Mouse (Mus musculus): ENCODE data around the gene Ahr. TPM values are rescaled to one million over a fixed set of nuclear protein-coding genes. Genes with fewer than 3 reads are reported as not detected.

The Ahr gene
- 2.3 TPM for polyA plus RNA-seq (2012; fragmentation: generic; extraction: Trizol)
- long read RNA-seq, experiment 1, partial matches to known transcripts: 2 of 6 reads
- long read RNA-seq, experiment 1, other reads (novel, unspliced or antisense): 4 of 6 reads
- long read RNA-seq, experiment 2, full-length matches to known transcripts: 11 of 19 reads
- long read RNA-seq, experiment 2, partial matches to known transcripts: 8 of 19 reads
- long read RNA-seq, experiment 2, other reads (novel, unspliced or antisense): 0 of 19 reads

GRCm38 (mm10) chr12:35534754-35535236 is at the start of gene Ahr:
Ahr (minus strand) TSS chr12:35535038.
- Histone ChIP-seq H3K27me3 (ENCODE audit: control insufficient read depth, insufficient read depth, insufficient read length) (no peaks in the 10 kb centered on the region), H3K4me3 (ENCODE audit: insufficient read depth, poor library complexity, severe bottlenecking) (peak within 1 kb of the TSS; percentile 63), H3K79me2 (ENCODE audit: control insufficient read depth, insufficient read depth) (peaks cover 51% of the 10 kb centered on the region), H3ac (ENCODE audit: control insufficient read depth, insufficient read length, low read depth) (peak within 1 kb of the TSS; percentile 88), H3K36me3 (ENCODE audit: control insufficient read depth, insufficient read depth) (peaks cover 1% of the 10 kb centered on the region), H3K79me3 (ENCODE audit: low read depth) (peaks cover 35% of the 10 kb centered on the region)
- no peak for TF ChIP-seq MYOG (IDR thresholded peaks at IDR 0.05; ENCODE audit: control insufficient read depth, extremely low read depth, insufficient read length)
- TF ChIP-seq MYOD1 (IDR thresholded peaks at IDR 0.05; ENCODE audit: control insufficient read depth, insufficient read length, low read depth): no peak
- TF ChIP-seq MAX (IDR thresholded peaks at IDR 0.05): peak; percentile 13
- TF ChIP-seq USF1 (IDR thresholded peaks at IDR 0.05; ENCODE audit: low read depth): peak; percentile 82
- no peak for TF ChIP-seq CTCF (IDR thresholded peaks at IDR 0.05; ENCODE audit: control insufficient read depth, insufficient read depth, insufficient read length)
- no peak for TF ChIP-seq CEBPB (IDR thresholded peaks at IDR 0.05; ENCODE audit: low read depth)
- TF ChIP-seq FOSL1 (IDR thresholded peaks at IDR 0.05; ENCODE audit: insufficient read depth, low read length, poor library complexity, severe bottlenecking): no peak

- H3ac ChIP-seq (ENCODE audit: control insufficient read depth, insufficient read length, low read depth): no peak overlapping the region
- no peaks in the 10 kb centered on the region for H3K79me2 ChIP-seq (ENCODE audit: control insufficient read depth, insufficient read depth)
- H3K27me3 ChIP-seq (ENCODE audit: control insufficient read depth, insufficient read depth, insufficient read length): no peaks in the 10 kb centered on the region
- H3K4me3 ChIP-seq (ENCODE audit: insufficient read depth, poor library complexity, severe bottlenecking): no peak overlapping the region
- H3K79me3 ChIP-seq (ENCODE audit: low read depth): no peaks in the 10 kb centered on the region
- no peaks in the 10 kb centered on the region for H3K36me3 ChIP-seq (ENCODE audit: control insufficient read depth, insufficient read depth)
- TF ChIP-seq CTCF (IDR thresholded peaks at IDR 0.05; ENCODE audit: control insufficient read depth, insufficient read depth, insufficient read length): no peak
- TF ChIP-seq MYOD1 (IDR thresholded peaks at IDR 0.05; ENCODE audit: control insufficient read depth, insufficient read length, low read depth): no peak
- no peak for TF ChIP-seq MAX (IDR thresholded peaks at IDR 0.05)
- TF ChIP-seq FOSL1 (IDR thresholded peaks at IDR 0.05; ENCODE audit: insufficient read depth, low read length, poor library complexity, severe bottlenecking): no peak
- no peak for TF ChIP-seq CEBPB (IDR thresholded peaks at IDR 0.05; ENCODE audit: low read depth)
- no peak for TF ChIP-seq MYOG (IDR thresholded peaks at IDR 0.05; ENCODE audit: control insufficient read depth, extremely low read depth, insufficient read length)
- no peak for TF ChIP-seq USF1 (IDR thresholded peaks at IDR 0.05; ENCODE audit: low read depth)
These were observed 44.0 kb upstream of the Ahr start for GRCm38 (mm10) chr12:35578826-35579225.

GRCm38 (mm10) chr12:35576107-35576506 is 41.3 kb upstream of the Ahr start:
- Histone ChIP-seq H3K27me3 (ENCODE audit: control insufficient read depth, insufficient read depth, insufficient read length) (no peaks in the 10 kb centered on the region), H3K4me3 (ENCODE audit: insufficient read depth, poor library complexity, severe bottlenecking) (no peak overlapping the region), H3K79me3 (ENCODE audit: low read depth) (no peaks in the 10 kb centered on the region), H3K36me3 (ENCODE audit: control insufficient read depth, insufficient read depth) (no peaks in the 10 kb centered on the region), H3ac (ENCODE audit: control insufficient read depth, insufficient read length, low read depth) (no peak overlapping the region), H3K79me2 (ENCODE audit: control insufficient read depth, insufficient read depth) (no peaks in the 10 kb centered on the region)
- TF ChIP-seq MYOD1 (IDR thresholded peaks at IDR 0.05; ENCODE audit: control insufficient read depth, insufficient read length, low read depth): no peak
- TF ChIP-seq MYOG (IDR thresholded peaks at IDR 0.05; ENCODE audit: control insufficient read depth, extremely low read depth, insufficient read length): no peak
- TF ChIP-seq CTCF (IDR thresholded peaks at IDR 0.05; ENCODE audit: control insufficient read depth, insufficient read depth, insufficient read length): no peak
- no peak for TF ChIP-seq CEBPB (IDR thresholded peaks at IDR 0.05; ENCODE audit: low read depth)
- no peak for TF ChIP-seq USF1 (IDR thresholded peaks at IDR 0.05; ENCODE audit: low read depth)
- no peak for TF ChIP-seq MAX (IDR thresholded peaks at IDR 0.05)
- no peak for TF ChIP-seq FOSL1 (IDR thresholded peaks at IDR 0.05; ENCODE audit: insufficient read depth, low read length, poor library complexity, severe bottlenecking)

- Histone ChIP-seq H3K4me3 (ENCODE audit: insufficient read depth, poor library complexity, severe bottlenecking) (no peak overlapping the region), H3K79me3 (ENCODE audit: low read depth) (no peaks in the 10 kb centered on the region), H3K27me3 (ENCODE audit: control insufficient read depth, insufficient read depth, insufficient read length) (no peaks in the 10 kb centered on the region), H3K79me2 (ENCODE audit: control insufficient read depth, insufficient read depth) (no peaks in the 10 kb centered on the region), H3K36me3 (ENCODE audit: control insufficient read depth, insufficient read depth) (no peaks in the 10 kb centered on the region), H3ac (ENCODE audit: control insufficient read depth, insufficient read length, low read depth) (no peak overlapping the region)
- TF ChIP-seq USF1 (IDR thresholded peaks at IDR 0.05; ENCODE audit: low read depth): no peak
- TF ChIP-seq FOSL1 (IDR thresholded peaks at IDR 0.05; ENCODE audit: insufficient read depth, low read length, poor library complexity, severe bottlenecking): no peak
These were observed 38.9 kb upstream of the Ahr start for GRCm38 (mm10) chr12:35573713-35574112.

GRCm38 (mm10) chr12:35562826-35563225 is 28.0 kb upstream of the Ahr start:
- Histone ChIP-seq H3K27me3 (ENCODE audit: control insufficient read depth, insufficient read depth, insufficient read length) (no peaks in the 10 kb centered on the region), H3K79me3 (ENCODE audit: low read depth) (no peaks in the 10 kb centered on the region), H3K4me3 (ENCODE audit: insufficient read depth, poor library complexity, severe bottlenecking) (no peak overlapping the region), H3K36me3 (ENCODE audit: control insufficient read depth, insufficient read depth) (no peaks in the 10 kb centered on the region), H3ac (ENCODE audit: control insufficient read depth, insufficient read length, low read depth) (no peak overlapping the region), H3K79me2 (ENCODE audit: control insufficient read depth, insufficient read depth) (no peaks in the 10 kb centered on the region)
- peak; percentile 26 for TF ChIP-seq FOSL1 (IDR thresholded peaks at IDR 0.05; ENCODE audit: insufficient read depth, low read length, poor library complexity, severe bottlenecking)
- TF ChIP-seq USF1 (IDR thresholded peaks at IDR 0.05; ENCODE audit: low read depth): no peak
- TF ChIP-seq MYOG (IDR thresholded peaks at IDR 0.05; ENCODE audit: control insufficient read depth, extremely low read depth, insufficient read length): no peak

GRCm38 (mm10) chr12:35558868-35559267 is 24.0 kb upstream of the Ahr start:
- Histone ChIP-seq H3K4me3 (ENCODE audit: insufficient read depth, poor library complexity, severe bottlenecking) (no peak overlapping the region), H3K79me2 (ENCODE audit: control insufficient read depth, insufficient read depth) (no peaks in the 10 kb centered on the region), H3K27me3 (ENCODE audit: control insufficient read depth, insufficient read depth, insufficient read length) (no peaks in the 10 kb centered on the region), H3ac (ENCODE audit: control insufficient read depth, insufficient read length, low read depth) (no peak overlapping the region), H3K79me3 (ENCODE audit: low read depth) (no peaks in the 10 kb centered on the region), H3K36me3 (ENCODE audit: control insufficient read depth, insufficient read depth) (no peaks in the 10 kb centered on the region)
- TF ChIP-seq MAX (IDR thresholded peaks at IDR 0.05) (no peak), CTCF (IDR thresholded peaks at IDR 0.05; ENCODE audit: control insufficient read depth, insufficient read depth, insufficient read length) (no peak)
